Mouse (Mus musculus): ENCODE data around the gene Plekhg1.
A peak's percentile ranks its signal among the peaks of the same experiment; 100 is the strongest.

Plekhg1 gene

GRCm38 (mm10) chr10:3740148-3740503, at the start of gene Plekhg1:
Plekhg1 (plus strand) TSS chr10:3740364.
- DNase-seq, result peak; percentile 99

GRCm38 (mm10) chr10:3692791-3693190, 47.4 kb upstream of the Plekhg1 start:
- peak; percentile 46 for DNase-seq

GRCm38 (mm10) chr10:3693699-3694280, 46.4 kb upstream of the Plekhg1 start:
- peak; percentile 71 for DNase-seq

- peak; percentile 94 for DNase-seq
Measured at GRCm38 (mm10) chr10:3695332-3695905, 44.7 kb upstream of the Plekhg1 start.

DNA sequence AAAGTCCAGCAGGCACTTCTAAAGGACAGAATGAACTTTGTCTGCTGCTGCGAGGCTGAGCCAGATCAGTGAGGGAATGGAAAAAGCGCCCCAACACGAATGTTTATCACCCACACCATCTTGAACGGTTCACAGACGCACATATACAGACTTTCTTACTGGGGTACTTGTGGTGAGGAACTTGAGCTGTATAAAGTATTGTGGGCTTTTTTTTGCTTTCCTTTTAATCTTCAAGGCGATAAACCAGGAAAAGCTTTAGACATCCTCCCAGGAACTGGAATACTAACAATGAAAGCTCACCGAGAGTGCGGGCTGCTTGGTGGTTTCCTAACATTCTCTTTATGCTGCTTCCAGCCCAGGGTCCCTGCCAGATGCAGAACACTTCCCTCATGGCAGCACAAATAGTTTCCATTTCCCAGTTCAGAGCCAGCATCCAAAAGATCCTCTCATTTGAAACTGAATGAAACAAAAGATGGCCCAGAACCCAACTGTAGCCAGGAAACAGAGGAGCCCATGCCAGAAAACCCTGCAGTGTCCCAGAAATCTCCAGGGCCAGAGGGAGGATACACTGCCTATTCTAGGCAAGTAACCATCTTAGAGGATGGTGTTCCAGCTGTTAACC, 43.3 kb upstream of the Plekhg1 start:
- DNase-seq, result peak; percentile 99

GRCm38 (mm10) chr10:3697500-3697899, 42.7 kb upstream of the Plekhg1 start:
- DNase-seq, result peak; percentile 93

- DNase-seq, result peak; percentile 79
Measured at GRCm38 (mm10) chr10:3700225-3701073, 39.7 kb upstream of the Plekhg1 start.

- DNase-seq, result peak; percentile 83
Measured at GRCm38 (mm10) chr10:3701832-3702231, 38.3 kb upstream of the Plekhg1 start.

GRCm38 (mm10) chr10:3702585-3702984, 37.6 kb upstream of the Plekhg1 start:
- peak; percentile 86 for DNase-seq

GRCm38 (mm10) chr10:3706231-3706630, 33.9 kb upstream of the Plekhg1 start:
- DNase-seq, result peak; percentile 92

DNA sequence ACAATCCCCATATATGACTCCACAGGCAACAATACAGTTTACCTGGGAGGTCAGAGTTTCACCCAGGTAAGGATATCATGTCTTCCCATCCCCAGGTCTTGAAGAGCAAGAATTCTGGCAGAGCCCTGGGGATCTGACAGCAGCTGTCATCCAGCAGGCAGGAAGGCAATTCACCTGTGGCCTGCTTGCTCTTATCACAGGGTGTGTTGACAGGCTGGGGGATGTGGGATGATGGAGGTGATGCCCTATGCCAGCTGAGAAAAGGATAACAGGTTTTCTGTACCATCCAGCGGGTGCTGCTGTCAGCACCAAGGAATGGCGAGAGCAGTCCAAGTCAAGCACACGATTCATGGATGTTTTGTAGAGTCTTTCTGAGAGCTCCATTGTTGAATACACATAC, 30.1 kb upstream of the Plekhg1 start:
- DNase-seq, result peak; percentile 84

- peak; percentile 95 for DNase-seq
Measured at GRCm38 (mm10) chr10:3715302-3715943, 24.7 kb upstream of the Plekhg1 start.

DNA sequence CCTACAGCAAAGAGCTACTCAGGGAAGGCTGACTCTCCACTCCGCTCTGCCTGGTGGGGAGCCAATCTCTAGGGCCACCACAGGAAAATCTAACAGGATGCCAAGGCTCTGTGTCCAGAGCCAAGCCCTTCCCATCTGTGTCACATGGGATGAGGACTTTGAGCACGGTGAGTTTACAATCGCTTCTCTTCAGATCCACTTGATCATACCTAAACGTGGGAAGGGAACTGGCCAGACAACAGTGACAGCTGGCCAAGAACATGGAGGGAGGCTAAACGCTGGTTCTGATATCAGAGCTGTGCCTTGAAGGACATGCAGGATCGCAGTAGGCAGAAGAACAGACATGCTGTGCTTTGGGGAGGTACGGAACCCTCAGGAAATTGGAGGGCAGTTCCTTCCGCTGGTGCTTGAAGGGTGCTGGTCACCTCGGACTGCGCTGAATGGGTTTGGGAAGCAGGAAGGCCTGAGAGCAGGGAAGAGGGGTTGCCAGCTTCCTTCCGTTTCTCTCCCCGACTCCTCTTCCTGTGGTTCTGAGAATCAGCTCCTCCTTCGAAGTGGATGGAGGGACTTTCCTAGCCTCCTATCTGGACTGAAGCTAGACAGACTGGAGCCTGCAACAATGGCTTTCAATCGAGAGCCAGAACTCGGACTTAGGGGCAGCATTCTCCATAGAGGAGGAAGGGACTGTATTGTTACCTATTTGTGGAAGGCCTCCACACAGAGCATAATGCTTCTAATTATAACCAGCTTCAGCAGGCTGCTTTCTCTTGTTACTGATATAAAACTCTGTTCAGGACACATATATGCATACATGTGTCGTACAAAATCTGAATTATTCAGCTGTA, 21.9 kb upstream of the Plekhg1 start:
- peak; percentile 98 for DNase-seq

- no peak for DNase-seq
Measured at GRCm38 (mm10) chr10:3720296-3720695, 19.9 kb upstream of the Plekhg1 start.

DNA sequence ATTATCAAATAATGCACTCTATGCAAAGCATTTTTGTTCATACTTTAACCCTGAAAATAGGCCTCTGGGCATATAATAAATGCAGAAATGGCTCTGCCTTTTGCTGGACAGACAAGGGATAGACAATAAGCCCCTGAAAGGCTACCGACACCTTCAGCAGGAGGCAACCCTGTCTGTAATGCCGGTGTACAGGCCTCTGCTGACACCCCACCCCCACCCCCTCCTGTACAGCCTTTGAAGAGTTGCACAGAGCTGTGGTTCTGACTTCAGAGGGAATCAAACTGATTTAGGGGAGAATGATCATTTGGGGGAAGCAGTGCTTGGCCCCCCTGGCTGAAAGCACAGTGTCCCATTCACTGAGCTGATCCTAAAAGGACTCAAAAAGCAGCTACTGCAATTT, 17.8 kb upstream of the Plekhg1 start:
- no peak for DNase-seq

DNA sequence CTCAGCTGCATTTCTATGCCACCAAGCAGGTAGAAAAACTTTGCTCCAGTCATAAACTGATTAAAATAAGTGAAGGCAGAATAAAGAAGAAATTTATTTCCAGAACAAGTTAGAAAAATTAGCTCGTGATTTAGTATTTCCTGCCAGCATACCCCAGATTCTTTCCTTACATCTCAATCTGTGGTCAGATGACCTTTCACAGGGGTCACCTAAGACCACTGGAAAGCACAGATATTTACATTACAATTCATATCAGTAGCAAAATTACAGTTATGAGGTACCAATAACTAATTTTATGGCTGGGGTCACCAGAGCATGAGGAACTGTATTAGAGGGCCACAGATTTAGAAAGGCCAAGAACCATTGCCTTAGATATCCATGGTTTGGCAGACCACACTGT, 15.5 kb upstream of the Plekhg1 start:
- no peak for DNase-seq

- no peak for DNase-seq
Measured at GRCm38 (mm10) chr10:3729666-3730065, 10.5 kb upstream of the Plekhg1 start.

- no peak for DNase-seq
Measured at GRCm38 (mm10) chr10:3730314-3730713, 9.8 kb upstream of the Plekhg1 start.

- peak; percentile 41 for DNase-seq
Measured at GRCm38 (mm10) chr10:3737034-3737433, 3.1 kb upstream of the Plekhg1 start.

- DNase-seq, result peak; percentile 95
Measured at GRCm38 (mm10) chr10:3740504-3741388, 582 bp downstream of the Plekhg1 start.

- DNase-seq, result peak; percentile 51
Measured at GRCm38 (mm10) chr10:3741791-3742190, 1.6 kb downstream of the Plekhg1 start.
